Mouse (Mus musculus) embryonic facial prominence, embryonic 14.5 days (tissue): Measurements from ENCODE around the gene Trim71. TPM values are rescaled to one million over a fixed set of nuclear protein-coding genes. Genes with fewer than 3 reads are reported as not detected.

Experiments
- ATAC-seq: fragments of 200-750 bp; cut with Nextera tagmentation; 2 replicates; pipeline ENCODE4 v1.8.0; 2017; ENCODE audit warnings: low read depth, moderate number of reproducible peaks, moderate TSS enrichment
- DNase-seq: peaks from one replicate; pipeline ENCODE4 v3.0.0-alpha.2; 2015; ENCODE audit warnings: low spot score
- H3K27ac ChIP-seq: fragments of 300-500 bp; sonication (generic); replicated peaks from 2 replicates; pipeline ENCODE4 v1.5.1; 2014; ENCODE audit warnings: low read depth, mild to moderate bottlenecking, low read length, moderate library complexity
- H3K27me3 ChIP-seq: fragments of 300-500 bp; sonication (generic); replicated peaks from 2 replicates; pipeline ENCODE4 v1.6.1; 2014; ENCODE audit warnings: low read length; ENCODE audit not compliant: control insufficient read depth, insufficient read depth
- H3K36me3 ChIP-seq: fragments of 300-500 bp; sonication (generic); 2 replicates; pipeline ENCODE4 v1.6.1; 2014; ENCODE audit warnings: low read length, mixed read lengths; ENCODE audit not compliant: control insufficient read depth, insufficient read depth
- H3K4me1 ChIP-seq: fragments of 300-500 bp; sonication (generic); 2 replicates; pipeline ENCODE4 v1.6.1; 2014; ENCODE audit warnings: antibody characterized with exemption, low read length; ENCODE audit not compliant: control insufficient read depth, insufficient read depth
- H3K4me2 ChIP-seq: fragments of 300-500 bp; sonication (generic); 2 replicates; pipeline ENCODE4 v1.6.1; 2014; ENCODE audit warnings: low read depth, mild to moderate bottlenecking, low read length, moderate library complexity, mixed read lengths
- H3K4me3 ChIP-seq: fragments of 300-500 bp; sonication (generic); 2 replicates; pipeline ENCODE4 v1.5.1; 2014; ENCODE audit warnings: low read depth, mild to moderate bottlenecking, low read length
- H3K9ac ChIP-seq: fragments of 300-500 bp; sonication (generic); 2 replicates; pipeline ENCODE4 v1.6.1; 2014; ENCODE audit warnings: low read depth, mild to moderate bottlenecking, low read length, moderate library complexity, mixed read lengths
- H3K9me3 ChIP-seq: fragments of 300-500 bp; sonication (generic); 2 replicates; pipeline ENCODE4 v1.6.1; 2016; ENCODE audit warnings: low read length; ENCODE audit not compliant: control insufficient read depth
- WGBS: fragments of 180-500 bp; shearing (Covaris S2); extraction: QIAGEN DNeasy Blood & Tissue Kit; methylation state at CpG from one replicate; pipeline ENCODE4 v1.1.7; 2014; 5-methylcytosine and 5-hydroxymethylcytosine counted together
- polyA plus RNA-seq: library from polyadenylated mRNA; unstranded; fragments of >200 nt; fragmentation: Nextera tagmentation; extraction: Ambion mirVana; gene quantifications from 2 replicates; pipeline ENCODE4 v1.2.1, GENCODE M21; 2014

The Trim71 gene
- polyA plus RNA-seq, 1 experiment from 2014 or later, result 0.06 TPM

DNA sequence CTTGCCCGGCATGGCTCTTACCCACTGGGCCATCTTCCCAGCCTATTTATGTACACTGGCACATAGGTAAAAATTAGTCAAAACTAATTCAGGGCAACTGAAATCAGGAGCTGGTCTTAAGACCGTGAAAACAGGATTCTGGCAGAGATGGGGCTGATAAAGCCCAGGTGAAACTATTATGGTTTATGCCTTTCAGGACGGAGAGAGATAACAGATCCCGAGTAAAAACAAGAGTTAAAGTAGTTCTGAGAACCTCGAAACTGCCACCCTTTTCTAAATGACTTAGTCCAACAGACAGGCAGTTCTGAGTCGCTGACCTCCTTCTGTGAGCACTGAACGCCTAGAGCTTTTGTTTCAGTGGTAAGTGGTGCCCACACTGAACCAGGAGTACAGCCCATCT lies 92.3 kb downstream of the Trim71 start:
- no peak for DNase-seq
- WGBS, result 73% methylated on average over 7 of the region's 7 CpGs
- Histone ChIP-seq H3K36me3 (peaks cover 4% of the 10 kb centered on the region; the same call in 1 of the 2 replicates), H3K4me2 (no peak overlapping the region), H3K27ac (no peak overlapping the region), H3K9me3 (peaks cover 3% of the 10 kb centered on the region; the same call in 1 of the 2 replicates), H3K4me3 (no peak overlapping the region), H3K4me1 (no peaks in the 10 kb centered on the region), H3K27me3 (no peaks in the 10 kb centered on the region), H3K9ac (no peak overlapping the region)
- no peak for ATAC-seq

DNA sequence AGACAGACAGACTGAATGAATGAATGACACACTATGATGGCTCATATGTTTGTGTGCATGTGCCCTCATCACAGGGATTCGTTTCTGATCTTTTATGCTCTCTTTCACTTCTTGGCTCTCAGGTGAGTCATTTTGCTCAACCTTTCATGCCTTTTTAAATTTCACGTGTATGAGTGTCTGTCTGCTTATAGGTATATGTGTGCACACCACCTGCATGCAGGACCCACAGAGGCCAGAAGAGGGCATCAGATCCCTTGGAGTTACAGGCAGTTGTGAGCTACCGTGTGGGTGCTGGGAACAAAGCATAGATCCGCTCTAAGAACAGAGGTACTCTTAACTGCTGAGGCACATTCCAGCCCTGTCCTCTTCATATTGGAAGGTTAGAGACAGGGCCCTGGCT lies 95.5 kb downstream of the Trim71 start:
- Histone ChIP-seq H3K27ac (no peak overlapping the region), H3K27me3 (no peaks in the 10 kb centered on the region), H3K4me3 (no peak overlapping the region), H3K9me3 (peaks cover 3% of the 10 kb centered on the region; the same call in 1 of the 2 replicates), H3K36me3 (peaks cover 20% of the 10 kb centered on the region), H3K4me2 (no peak overlapping the region), H3K4me1 (no peaks in the 10 kb centered on the region), H3K9ac (no peak overlapping the region)
- no peak for DNase-seq
- ATAC-seq, result no peak
- 92% methylated on average over 4 of the region's 4 CpGs for WGBS

DNA sequence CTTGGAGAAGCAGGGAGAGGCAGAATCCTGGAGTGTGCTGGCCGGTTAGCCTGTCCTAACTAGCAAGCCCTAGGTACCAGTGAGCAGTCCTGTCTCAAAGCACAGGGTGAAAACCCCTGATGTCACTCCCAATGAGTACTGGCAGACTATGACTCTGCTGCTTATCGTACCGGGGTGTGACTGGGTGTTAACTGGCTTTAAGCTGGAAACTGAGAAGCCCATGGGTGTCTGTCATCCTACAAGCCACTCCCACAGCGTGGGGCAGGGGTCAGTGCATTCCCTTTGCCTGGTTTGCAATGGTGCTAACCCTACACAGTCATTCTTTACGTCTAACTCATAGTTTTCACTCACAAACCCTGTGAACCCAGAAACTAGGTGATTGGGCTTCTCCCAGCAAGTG lies 96.0 kb downstream of the Trim71 start:
- H3K36me3 ChIP-seq, result peaks cover 21% of the 10 kb centered on the region
- H3K27me3 ChIP-seq, result no peaks in the 10 kb centered on the region
- 81% methylated on average over 5 of the region's 5 CpGs for WGBS
- peaks cover 3% of the 10 kb centered on the region; the same call in 1 of the 2 replicates for H3K9me3 ChIP-seq
- no peak overlapping the region for H3K4me2 ChIP-seq
- H3K4me1 ChIP-seq, result no peaks in the 10 kb centered on the region
- no peak overlapping the region for H3K27ac ChIP-seq
- ATAC-seq (no peak), DNase-seq (no peak)
- H3K4me3 ChIP-seq, result no peak overlapping the region
- no peak overlapping the region for H3K9ac ChIP-seq

DNA sequence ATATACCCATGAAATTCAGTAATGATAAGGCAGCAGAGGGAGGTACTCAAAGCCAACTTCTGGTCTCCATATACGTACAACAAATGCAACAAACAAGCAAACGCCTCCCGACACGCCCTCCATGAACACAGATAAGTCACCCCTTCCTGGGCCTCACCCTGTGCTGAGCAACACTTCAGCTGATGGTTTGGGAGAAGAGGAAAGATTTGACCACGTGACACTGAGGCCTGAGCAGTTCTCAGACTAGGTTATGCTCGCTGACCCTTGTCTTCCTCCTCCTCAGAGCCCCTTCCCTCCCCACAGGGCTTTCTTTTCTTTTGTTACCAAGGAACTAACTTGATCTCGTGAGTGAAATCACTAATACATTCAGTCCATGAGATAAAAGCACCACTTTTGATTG lies 97.3 kb downstream of the Trim71 start:
- no peak overlapping the region for H3K4me2 ChIP-seq
- WGBS, result 72% methylated on average over 7 of the region's 7 CpGs
- no peak for ATAC-seq
- H3K9me3 ChIP-seq, result peaks cover 3% of the 10 kb centered on the region; the same call in 1 of the 2 replicates
- H3K27me3 ChIP-seq, result no peaks in the 10 kb centered on the region
- peaks cover 30% of the 10 kb centered on the region for H3K36me3 ChIP-seq
- H3K27ac ChIP-seq, result no peak overlapping the region
- H3K4me1 ChIP-seq, result no peaks in the 10 kb centered on the region
- H3K9ac ChIP-seq, result no peak overlapping the region
- no peak overlapping the region for H3K4me3 ChIP-seq
- DNase-seq, result no peak

DNA sequence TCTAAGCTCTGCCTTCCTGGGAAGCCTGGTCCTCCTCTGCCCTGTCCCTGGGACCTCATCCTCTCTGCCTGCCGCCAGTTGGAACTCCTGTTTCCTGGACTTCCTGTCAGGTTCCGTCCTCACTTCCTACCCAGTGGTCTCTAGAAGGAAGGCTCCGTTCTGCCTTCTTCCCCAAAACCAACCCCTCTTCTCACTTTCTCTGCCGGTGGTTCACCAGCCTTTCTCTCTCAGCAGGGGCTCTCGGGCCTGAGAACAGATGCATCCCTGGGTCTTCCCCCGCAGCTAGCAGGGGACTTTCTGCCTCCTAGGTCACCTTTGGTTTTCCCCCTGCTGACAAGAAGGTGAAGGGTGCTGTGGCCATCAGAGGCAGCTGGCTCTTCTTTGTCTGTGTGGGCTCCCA lies 98.7 kb downstream of the Trim71 start:
- peaks cover 3% of the 10 kb centered on the region; the same call in 1 of the 2 replicates for H3K9me3 ChIP-seq
- ATAC-seq (no peak), DNase-seq (no peak)
- H3K4me1 ChIP-seq, result no peaks in the 10 kb centered on the region
- no peak overlapping the region for H3K27ac ChIP-seq
- no peaks in the 10 kb centered on the region for H3K27me3 ChIP-seq
- WGBS, result 79% methylated on average over 6 of the region's 6 CpGs
- no peak overlapping the region for H3K9ac ChIP-seq
- H3K4me2 ChIP-seq, result no peak overlapping the region
- peaks cover 37% of the 10 kb centered on the region for H3K36me3 ChIP-seq
- no peak overlapping the region for H3K4me3 ChIP-seq

DNA sequence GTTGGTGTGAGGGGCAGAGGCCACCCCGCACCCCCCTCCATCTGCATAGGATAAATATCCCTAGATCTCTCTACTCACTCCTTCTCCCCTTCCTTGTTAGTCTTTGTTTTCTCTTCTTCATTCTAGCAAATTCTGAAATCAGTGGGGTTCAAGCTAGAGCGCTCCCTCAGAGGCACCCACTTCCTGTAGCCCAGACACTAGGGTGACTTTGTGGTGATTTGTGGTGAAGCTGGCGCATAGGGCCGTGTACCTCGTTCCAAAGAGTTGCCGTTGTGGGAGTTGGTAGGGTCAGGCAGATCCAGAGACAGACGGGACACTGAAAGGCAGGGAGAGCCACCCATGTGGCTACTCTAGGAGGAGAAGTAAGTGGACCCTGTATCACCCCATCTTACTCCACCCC lies 101.6 kb downstream of the Trim71 start:
- no peak overlapping the region for H3K4me3 ChIP-seq
- no peak for DNase-seq
- 91% methylated on average over 7 of the region's 7 CpGs for WGBS
- no peaks in the 10 kb centered on the region for H3K4me1 ChIP-seq
- H3K4me2 ChIP-seq, result no peak overlapping the region
- no peak overlapping the region for H3K27ac ChIP-seq
- peaks cover 49% of the 10 kb centered on the region for H3K36me3 ChIP-seq
- H3K9ac ChIP-seq, result no peak overlapping the region
- no peaks in the 10 kb centered on the region for H3K27me3 ChIP-seq
- no peak for ATAC-seq
- H3K9me3 ChIP-seq, result no peaks in the 10 kb centered on the region

DNA sequence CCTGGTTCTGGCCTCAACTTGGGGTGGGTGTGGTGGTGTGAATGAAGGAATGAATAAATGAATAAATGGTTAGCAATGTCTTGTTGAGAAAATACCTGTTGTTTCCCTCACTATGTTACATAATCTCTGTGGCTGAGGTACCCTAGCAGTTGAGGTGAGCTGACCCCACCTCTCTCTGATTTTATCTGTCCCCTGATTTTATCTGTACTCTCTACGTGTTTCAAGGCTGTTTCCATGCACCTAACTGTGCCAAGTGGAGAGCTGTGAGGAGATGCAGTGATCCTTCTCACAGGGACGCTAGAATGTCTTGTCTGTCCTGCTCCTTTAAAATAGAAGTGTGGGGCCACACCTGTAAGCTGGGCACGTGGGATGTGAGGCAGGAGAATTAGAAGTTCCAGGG lies 105.7 kb downstream of the Trim71 start:
- Histone ChIP-seq H3K4me3 (no peak overlapping the region), H3K9me3 (no peaks in the 10 kb centered on the region), H3K27me3 (no peaks in the 10 kb centered on the region), H3K9ac (no peak overlapping the region), H3K36me3 (peaks cover 42% of the 10 kb centered on the region; the same call in 1 of the 2 replicates), H3K27ac (no peak overlapping the region), H3K4me1 (no peaks in the 10 kb centered on the region), H3K4me2 (no peak overlapping the region)
- 74% methylated on average over 3 of the region's 3 CpGs for WGBS
- DNase-seq, result no peak
- no peak for ATAC-seq

Other genes with a start within 250 kb of the Trim71 start
- gene Bcl2a1c, start 234.2 kb downstream of the Trim71 start, polyA plus RNA-seq, result not detected in 2 replicates
- 244 and 245 TPM in 2 replicates for gene Crtap, start 173.7 kb downstream of the Trim71 start, polyA plus RNA-seq
- 42.5 and 44.6 TPM in 2 replicates for gene Glb1, start 163.3 kb downstream of the Trim71 start, polyA plus RNA-seq
- 2.1 and 3.2 TPM in 2 replicates for gene Tmppe, start 163.3 kb downstream of the Trim71 start, polyA plus RNA-seq
- 0.75 and 1.1 TPM in 2 replicates for gene Ccr4, start 59.5 kb downstream of the Trim71 start, polyA plus RNA-seq
- gene C130032M10Rik, start 48.7 kb downstream of the Trim71 start, polyA plus RNA-seq, result 1.3 and 1.4 TPM in 2 replicates
- 52.4 and 63.7 TPM in 2 replicates for gene Cnot10, start 75.8 kb upstream of the Trim71 start, polyA plus RNA-seq
- 33.9 and 34.7 TPM in 2 replicates for gene Dync1li1, start 124.4 kb upstream of the Trim71 start, polyA plus RNA-seq
- 44.3 and 45.7 TPM in 2 replicates for gene Cmtm6, start 166.7 kb upstream of the Trim71 start, polyA plus RNA-seq
- gene Cmtm7, start 217.5 kb upstream of the Trim71 start, polyA plus RNA-seq, result 103 and 105 TPM in 2 replicates